In genomic region chr19:44248854-44249351, GRCm38 (mm10) we compare ENCODE assay signal across 9 mouse cellular contexts. TPM values are rescaled to one million over a fixed set of nuclear protein-coding genes. Genes with fewer than 3 reads are reported as not detected.
DNase-seq lines count a peak whose midpoint lies in the region; ATAC-seq and TF ChIP-seq lines count a peak whose summit lies in the region.
"Had no signal": no experiment of that assay in that cellular context is flagged by ENCODE, and none has a peak within 500 bp of the region (broad histone marks: within the 10 kb centered on the region; RNA-seq: fewer than 3 reads in every experiment).

No protein-coding gene starts in this region.

- DNase-seq in cerebellum, adult 2 months = no peak
- DNase-seq in testis, postnatal 10 days (ENCODE audit: low spot score) = no peak
- no peak for DNase-seq in stomach, postnatal 0 days (ENCODE audit: low spot score)
- no peak for DNase-seq in layer of hippocampus, postnatal 10 days (ENCODE audit: low spot score in 2 of 2)
- DNase-seq in kidney, postnatal 25 days = no peak

- peak overlapping the region; percentile 69 for H3K4me2 ChIP-seq in limb, embryonic 15.5 days
- peak overlapping the region; percentile 50 for H3K4me2 ChIP-seq in stomach, postnatal 0 days (replicated peaks; ENCODE audit: low read depth)

- TF ChIP-seq EP300 in stomach, postnatal 0 days (optimal IDR thresholded peaks at IDR 0.05) = no peak

- no peak for ATAC-seq in cerebellum, adult (ENCODE audit: insufficient number of reproducible peaks, low FRiP score, low TSS enrichment)
- no peak for ATAC-seq in limb, embryonic 15.5 days (ENCODE audit: insufficient number of reproducible peaks, low FRiP score, low TSS enrichment, low read depth)
- ATAC-seq in stomach, postnatal 0 days (ENCODE audit: low FRiP score, low TSS enrichment) = no peak

- 72% methylated on average over 11 of the region's 11 CpGs for WGBS in cerebellum, adult 2 months
- 51% methylated on average over 11 of the region's 11 CpGs for WGBS in limb, embryonic 15.5 days
- 54% methylated on average over 11 of the region's 11 CpGs for WGBS in stomach, postnatal 0 days

- peaks cover 5% of the 10 kb centered on the region for H3K4me1 ChIP-seq in cerebellum, adult 2 months (ENCODE audit: control insufficient read depth, insufficient read depth, low read length)
- H3K4me1 ChIP-seq in testis, adult 2 months (ENCODE audit: control insufficient read depth, insufficient read depth, low read length) = peaks cover 13% of the 10 kb centered on the region
- H3K4me1 ChIP-seq in limb, embryonic 15.5 days = peaks cover 27% of the 10 kb centered on the region
- H3K4me1 ChIP-seq in stomach, postnatal 0 days (replicated peaks; ENCODE audit: control insufficient read depth, insufficient read depth) = no peaks in the 10 kb centered on the region; the same call in 1 of the 2 replicates

- H3K9ac ChIP-seq in limb, embryonic 15.5 days = no peak overlapping the region
- no peak overlapping the region for H3K9ac ChIP-seq in stomach, postnatal 0 days (ENCODE audit: low read length)

- TF ChIP-seq POLR2A in cerebellum, adult 2 months (IDR thresholded peaks at IDR 0.05; ENCODE audit: borderline replicate concordance, insufficient read depth, low read length) = no peak
- TF ChIP-seq POLR2A in testis, adult 2 months (IDR thresholded peaks at IDR 0.05; ENCODE audit: control insufficient read depth, low read depth, low read length) = no peak

- H3K27me3 ChIP-seq in cerebellum, adult 2 months (ENCODE audit: control insufficient read depth, insufficient read depth, low read length) = no peaks in the 10 kb centered on the region
- H3K27me3 ChIP-seq in testis, adult 2 months (ENCODE audit: control insufficient read depth, insufficient read depth, low read length) = no peaks in the 10 kb centered on the region
- no peaks in the 10 kb centered on the region for H3K27me3 ChIP-seq in limb, embryonic 15.5 days
- H3K27me3 ChIP-seq in stomach, postnatal 0 days (ENCODE audit: control insufficient read depth, insufficient read depth, low read length) = no peaks in the 10 kb centered on the region

- no peak for TF ChIP-seq CTCF in cerebellum, adult 2 months (IDR thresholded peaks at IDR 0.05; ENCODE audit: borderline replicate concordance, insufficient read depth, low read depth, low read length)
- no peak for TF ChIP-seq CTCF in testis, adult 2 months (IDR thresholded peaks at IDR 0.05; ENCODE audit: control insufficient read depth, insufficient read depth, insufficient replicate concordance, low read depth, low read length)
- no peak for TF ChIP-seq CTCF in stomach, postnatal 0 days (IDR thresholded peaks at IDR 0.05; ENCODE audit: low read depth)

- H3K9me3 ChIP-seq in limb, embryonic 15.5 days = no peaks in the 10 kb centered on the region
- H3K9me3 ChIP-seq in stomach, postnatal 0 days (ENCODE audit: control insufficient read depth, low read length) = no peaks in the 10 kb centered on the region

- peak overlapping the region; percentile 64; the same call in 1 of the 2 replicates for H3K27ac ChIP-seq in cerebellum, adult 2 months (ENCODE audit: insufficient read depth, low read length)
- peak overlapping the region; percentile 61 for H3K27ac ChIP-seq in testis, adult 2 months (ENCODE audit: control insufficient read depth, insufficient read depth, low read depth, low read length)
- peak overlapping the region; percentile 93 for H3K27ac ChIP-seq in limb, embryonic 15.5 days
- H3K27ac ChIP-seq in stomach, postnatal 0 days (replicated peaks) = peak overlapping the region; percentile 70

- H3K4me3 ChIP-seq in cerebellum, adult 2 months (replicated peaks; ENCODE audit: insufficient read depth, low read depth, low read length) = no peak overlapping the region
- no peak overlapping the region; the same call in 1 of the 2 replicates for H3K4me3 ChIP-seq in testis, adult 2 months (ENCODE audit: control insufficient read depth, low read depth, low read length)
- no peak overlapping the region for H3K4me3 ChIP-seq in limb, embryonic 15.5 days
- H3K4me3 ChIP-seq in stomach, postnatal 0 days (ENCODE audit: low read depth, low read length) = no peak overlapping the region

- no peaks in the 10 kb centered on the region for H3K36me3 ChIP-seq in testis, adult 2 months (ENCODE audit: control insufficient read depth, insufficient read depth, low read length)
- H3K36me3 ChIP-seq in limb, embryonic 15.5 days = no peaks in the 10 kb centered on the region
- H3K36me3 ChIP-seq in stomach, postnatal 0 days (ENCODE audit: control insufficient read depth, insufficient read depth, low read length) = no peaks in the 10 kb centered on the region

RNA-seq across cellular contexts. Expression of gene Scd2, which starts 44.6 kb away (rescaled TPM):
- 695 and 743 TPM in 2 replicates for polyA plus RNA-seq in cerebellum, adult 2 months (2012; rRNA removed)
- polyA plus RNA-seq in testis, adult 2 months (2012; rRNA removed) = 60.9 and 71.6 TPM in 2 replicates
- 200 and 221 TPM in 2 replicates for polyA plus RNA-seq in limb, embryonic 15.5 days (2015; fragmentation: Nextera tagmentation; extraction: Ambion mirVana)
- polyA plus RNA-seq in stomach, postnatal 0 days (2015; fragmentation: Nextera tagmentation; extraction: Ambion mirVana) = 29.5 and 34.0 TPM in 2 replicates
- total RNA-seq in layer of hippocampus, postnatal 10 days (2021) = 100 to 1,000 TPM; 715 to 736 TPM

RNA-seq across cellular contexts. Expression of gene Scd3, which starts 45.8 kb away (rescaled TPM):
- polyA plus RNA-seq in cerebellum, adult 2 months (2012; rRNA removed) = 20.5 and 20.9 TPM in 2 replicates
- 7.1 and 9.0 TPM in 2 replicates for polyA plus RNA-seq in testis, adult 2 months (2012; rRNA removed)
- polyA plus RNA-seq in limb, embryonic 15.5 days (2015; fragmentation: Nextera tagmentation; extraction: Ambion mirVana) = 0.15 and 0.29 TPM in 2 replicates
- 0.05 and 0.10 TPM in 2 replicates for polyA plus RNA-seq in stomach, postnatal 0 days (2015; fragmentation: Nextera tagmentation; extraction: Ambion mirVana)
- total RNA-seq in layer of hippocampus, postnatal 10 days (2021) = 1 to 10 TPM in 1 of 2 experiments, under 1 TPM in 1; 0.73 to 2.3 TPM
- polyA plus RNA-seq: large intestine, adult 2 months had no signal

RNA-seq across cellular contexts. Expression of gene Pkd2l1, which starts 56.7 kb away (rescaled TPM):
- polyA plus RNA-seq in cerebellum, adult 2 months (2012; rRNA removed) = 5.3 and 8.2 TPM in 2 replicates
- 9.2 and 11.5 TPM in 2 replicates for polyA plus RNA-seq in testis, adult 2 months (2012; rRNA removed)
- not detected in 2 replicates for polyA plus RNA-seq in limb, embryonic 15.5 days (2015; fragmentation: Nextera tagmentation; extraction: Ambion mirVana)
- polyA plus RNA-seq in stomach, postnatal 0 days (2015; fragmentation: Nextera tagmentation; extraction: Ambion mirVana) = not detected in 2 replicates
- total RNA-seq in layer of hippocampus, postnatal 10 days (2021) = under 1 TPM in 1 of 2 experiments, not detected in 1; 0.11 TPM
